Mouse (Mus musculus): ENCODE measurements at regions not wholly inside any gene's neighbourhood (a gene's known extent, or its start where the extent isn't known, plus 50 kb on each side); places are given as distances from the start of the nearest gene placed in this dataset.

DNA sequence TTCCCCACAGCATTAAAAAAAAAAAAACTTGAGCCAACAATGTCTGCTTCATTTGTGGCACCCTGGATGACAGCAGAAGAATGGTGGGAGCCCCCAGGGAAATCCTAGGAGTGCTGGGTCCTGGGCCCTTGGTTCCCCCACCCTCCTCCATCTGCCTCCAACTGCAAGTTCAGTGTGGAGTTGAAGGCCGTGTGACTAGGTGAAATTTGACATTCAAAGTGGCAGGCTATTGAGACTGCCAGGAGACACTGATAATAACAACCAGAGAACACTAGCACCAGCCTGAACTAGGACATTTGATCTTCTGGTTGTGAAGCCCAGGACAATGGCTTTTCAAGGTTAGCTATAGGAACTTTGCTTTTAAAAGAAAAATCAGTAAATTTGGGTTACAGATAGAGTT is 74.0 kb downstream of the Adamts15 start:
- no peak for DNase-seq (ENCODE audit: low read depth, low spot score)

DNA sequence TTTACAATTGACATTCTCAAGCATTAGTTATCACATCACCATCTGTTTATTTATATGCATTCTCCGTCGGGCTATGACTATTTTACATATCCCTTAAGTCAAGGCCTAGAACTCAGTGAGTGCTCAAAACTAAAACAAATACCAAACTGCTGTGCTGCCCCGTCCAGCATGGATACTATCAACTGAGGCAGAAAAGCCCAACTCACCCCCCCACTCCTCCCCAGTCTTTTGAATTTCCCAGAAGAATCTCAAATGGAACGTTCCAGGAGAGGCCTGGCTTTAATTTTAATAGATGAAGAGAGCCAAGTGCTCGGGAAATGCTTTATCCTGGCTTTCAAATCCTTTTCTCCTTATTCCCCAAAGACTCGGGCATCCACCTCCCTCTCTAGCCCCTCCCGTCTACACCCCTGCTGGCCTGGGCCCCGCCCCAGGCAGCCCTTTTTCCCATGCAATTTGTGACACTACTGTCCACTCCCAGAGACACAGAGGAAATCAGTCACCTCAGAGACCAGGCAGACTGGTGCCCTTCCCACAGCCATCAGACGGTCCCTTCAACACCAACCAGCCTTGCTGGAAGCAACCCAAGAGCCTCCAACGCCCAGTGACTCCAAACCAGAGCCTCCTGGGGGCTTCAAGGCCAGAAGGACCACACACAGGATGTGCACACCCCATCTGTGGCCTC is 76.5 kb downstream of the Adamts15 start:
- no peak for DNase-seq (ENCODE audit: low read depth, low spot score)

DNA sequence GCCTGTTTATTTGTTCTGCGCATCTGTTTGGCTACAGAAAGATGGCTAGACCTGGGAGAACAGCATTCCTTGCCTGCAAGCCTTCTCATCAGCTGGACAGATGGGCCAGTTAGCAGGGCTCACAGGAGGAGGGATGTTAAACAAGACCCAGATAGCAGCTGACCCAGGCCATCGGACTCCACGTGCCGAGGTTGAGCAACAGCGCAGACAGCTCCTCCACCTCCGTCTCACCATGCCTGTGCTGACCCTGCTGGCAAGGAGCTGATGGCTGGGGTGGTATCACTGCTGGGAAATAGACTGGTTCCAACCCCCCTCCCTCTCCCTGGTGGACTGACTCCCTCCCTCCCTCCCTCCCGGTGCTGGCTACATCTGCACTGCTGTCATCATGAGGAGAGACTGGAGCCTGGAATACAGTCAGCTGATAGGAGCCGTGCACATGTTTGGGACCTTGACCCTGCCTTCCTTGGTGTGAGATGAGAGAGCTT is 78.1 kb downstream of the Adamts15 start:
- no peak for DNase-seq (ENCODE audit: low read depth, low spot score)

DNA sequence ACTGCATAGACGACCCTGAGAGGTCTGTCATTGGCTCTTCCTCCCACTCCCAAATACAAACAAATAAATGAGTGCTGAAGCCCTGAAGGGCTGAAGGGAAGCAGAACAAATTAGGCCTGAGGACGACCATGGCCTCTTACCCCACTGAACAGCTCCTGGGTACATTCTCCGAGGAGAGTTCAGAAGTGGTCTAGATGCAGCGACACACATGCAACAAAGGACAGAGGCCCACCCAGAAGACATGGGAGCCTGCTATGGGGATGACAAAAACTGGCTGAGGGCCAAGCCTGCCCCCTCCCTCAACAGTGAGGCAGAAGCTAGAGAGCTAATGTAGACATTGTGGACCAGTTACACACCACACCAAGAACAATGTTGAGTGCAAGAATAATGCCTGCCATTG is 87.3 kb downstream of the Adamts15 start:
- DNase-seq (ENCODE audit: low read depth, low spot score) = no peak

DNA sequence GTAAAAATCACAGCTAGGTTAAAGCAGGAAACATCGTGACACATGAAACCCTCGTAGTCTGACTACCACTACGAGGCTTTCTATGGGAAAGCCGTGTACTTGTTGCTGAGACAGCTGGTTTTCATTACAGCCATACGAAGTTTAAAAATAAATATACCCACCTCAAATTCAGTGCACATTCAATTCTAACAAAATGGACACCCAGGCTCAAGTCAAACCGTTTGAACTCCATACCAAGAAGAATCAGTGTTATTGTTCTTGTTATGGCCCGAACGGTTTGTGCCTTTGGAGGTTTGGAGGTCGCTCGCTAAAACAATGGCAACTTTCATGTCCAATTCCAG is 87.7 kb downstream of the Adamts15 start:
- DNase-seq (ENCODE audit: low read depth, low spot score) = no peak

DNA sequence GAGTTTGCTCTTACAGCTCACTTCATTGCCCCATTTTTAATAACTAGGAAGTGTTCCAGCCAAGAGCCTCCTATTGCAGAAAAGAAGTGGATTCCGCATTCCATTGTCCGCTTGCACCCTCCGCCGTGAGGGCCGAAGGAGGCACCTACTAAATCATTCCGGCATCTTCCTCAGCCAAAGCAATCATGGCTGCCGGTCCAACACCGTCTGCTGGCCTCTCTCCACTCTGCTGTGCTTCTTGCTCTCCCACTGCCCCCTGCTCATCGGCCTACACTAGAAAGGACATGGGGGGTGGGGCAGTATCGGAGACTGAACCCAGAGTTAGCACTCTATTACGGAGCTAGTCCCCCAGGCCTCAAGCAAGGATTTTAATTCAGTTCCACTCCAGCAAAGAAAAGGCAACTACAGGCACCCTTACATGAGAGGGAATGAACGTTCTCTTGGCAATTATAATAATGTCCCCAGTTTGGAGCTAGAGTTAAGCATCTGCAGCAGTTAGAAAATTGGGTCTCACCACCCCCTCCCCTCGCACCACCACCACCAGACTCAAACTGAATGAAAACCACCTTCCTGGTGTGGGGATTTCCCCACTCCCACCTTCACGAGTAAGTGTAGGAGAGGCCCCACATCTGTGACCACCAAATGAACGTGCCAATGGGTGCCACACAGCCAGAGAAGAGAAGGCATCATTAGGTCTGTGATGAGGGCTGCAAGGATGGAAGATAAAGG is 88.3 kb downstream of the Adamts15 start:
- DNase-seq (ENCODE audit: low read depth, low spot score) = no peak

DNA sequence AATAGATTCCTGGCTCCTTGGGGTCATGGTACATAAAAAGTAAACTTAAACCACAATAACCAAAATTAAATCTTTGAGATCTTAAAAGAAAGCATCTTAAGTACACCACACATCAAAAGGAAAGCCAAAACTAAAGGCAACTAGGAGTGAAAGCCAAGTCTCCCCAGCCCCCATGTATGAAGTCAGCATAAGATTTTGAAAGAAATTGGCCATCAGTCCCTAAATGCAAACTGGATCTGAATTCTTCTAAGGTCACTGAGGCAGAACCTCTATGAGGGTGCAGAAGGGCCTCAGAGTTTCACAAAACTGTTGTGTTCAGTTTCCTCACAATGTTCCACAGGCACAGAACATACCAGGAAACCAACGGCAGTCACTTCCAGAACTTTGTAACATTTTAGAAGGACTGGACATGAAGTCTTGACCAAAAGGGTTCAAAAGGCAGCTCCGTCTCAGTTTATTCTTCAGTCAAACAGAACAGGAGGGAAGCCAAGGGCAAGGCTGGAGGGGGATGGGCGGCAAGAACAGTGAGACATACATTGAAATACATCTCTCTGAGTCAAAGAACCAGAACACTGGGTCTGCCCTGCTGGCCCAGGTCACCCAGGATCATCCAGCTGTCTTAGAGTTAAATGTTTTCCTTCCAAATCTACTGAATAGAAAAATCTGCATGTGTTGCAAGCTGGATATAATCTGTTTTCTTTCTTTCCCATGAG is 92.9 kb downstream of the Adamts15 start:
- DNase-seq (ENCODE audit: low read depth, low spot score) = no peak

DNA sequence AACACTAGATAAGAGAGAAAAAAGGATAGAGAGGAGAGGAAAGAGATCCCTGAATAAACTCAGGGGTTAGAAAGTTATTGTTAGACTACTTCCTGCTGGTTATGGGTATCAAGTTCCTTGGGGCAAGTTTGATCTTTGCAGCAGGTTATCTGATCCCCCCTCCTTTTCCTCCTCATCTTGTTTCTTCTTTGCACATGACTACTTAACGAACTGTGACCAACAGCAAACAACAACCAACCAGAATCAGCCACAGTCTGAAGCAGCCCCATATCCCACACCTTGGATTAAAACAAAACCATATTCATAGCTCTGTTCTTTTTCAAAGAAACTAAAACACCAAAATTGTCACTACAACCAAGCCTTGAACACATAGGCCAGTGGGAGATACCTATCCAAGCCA is 94.5 kb downstream of the Adamts15 start:
- no peak for DNase-seq (ENCODE audit: low read depth, low spot score)

DNA sequence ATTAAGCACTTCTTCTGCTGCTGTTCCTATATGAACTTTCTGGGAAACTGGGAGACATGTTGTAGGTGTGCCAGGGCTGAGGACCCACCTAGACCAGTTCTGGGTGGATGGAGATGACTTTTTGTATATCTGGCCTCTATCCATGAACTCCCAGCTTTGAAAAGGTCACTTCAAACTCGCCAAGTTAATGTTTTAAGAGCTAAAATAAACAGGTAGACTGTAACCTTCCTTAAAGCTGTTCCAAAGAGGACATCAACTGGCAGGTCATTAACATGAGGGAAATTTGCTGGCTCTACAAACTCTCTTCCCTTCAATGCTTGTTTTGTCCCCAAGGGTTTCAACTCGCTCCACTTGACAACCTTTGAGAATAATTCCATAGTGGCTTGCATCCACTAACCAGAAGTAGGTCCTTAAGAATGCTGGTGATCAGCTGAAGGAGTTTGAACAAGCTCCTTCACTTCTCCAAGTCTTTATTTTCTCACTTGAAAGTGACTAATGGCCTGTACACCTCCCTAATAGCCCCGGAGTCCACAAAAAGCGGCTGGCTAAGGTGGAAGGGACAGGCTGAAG is 98.1 kb downstream of the Adamts15 start:
- DNase-seq (ENCODE audit: low read depth, low spot score) = no peak

DNA sequence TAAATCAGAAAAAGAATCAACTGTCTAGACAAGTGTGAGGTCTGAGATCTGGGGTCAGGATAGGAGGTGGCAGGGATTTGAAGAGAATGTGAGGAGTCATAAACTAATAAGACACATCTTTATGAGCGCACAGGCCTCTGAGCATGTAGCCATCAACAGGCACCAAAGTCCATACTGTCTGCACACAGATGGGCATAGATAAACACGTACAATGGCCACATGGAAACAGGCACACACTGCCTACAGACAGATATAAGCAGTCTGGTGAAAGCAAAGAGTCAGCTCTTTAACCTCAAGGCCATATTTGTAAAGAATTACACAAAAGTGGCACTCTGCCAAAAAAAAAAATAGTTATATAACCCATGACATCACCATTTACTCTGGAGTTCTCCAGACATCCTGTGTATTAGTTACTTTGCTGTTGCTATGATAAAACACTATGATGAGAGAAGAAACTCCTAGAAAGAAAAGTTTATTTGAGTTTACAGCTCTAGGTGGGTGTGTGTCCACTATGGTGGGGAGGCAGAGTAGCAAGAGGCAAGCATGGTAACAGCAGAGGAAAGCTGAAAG is 101.4 kb downstream of the Adamts15 start:
- DNase-seq (ENCODE audit: low read depth, low spot score) = no peak

DNA sequence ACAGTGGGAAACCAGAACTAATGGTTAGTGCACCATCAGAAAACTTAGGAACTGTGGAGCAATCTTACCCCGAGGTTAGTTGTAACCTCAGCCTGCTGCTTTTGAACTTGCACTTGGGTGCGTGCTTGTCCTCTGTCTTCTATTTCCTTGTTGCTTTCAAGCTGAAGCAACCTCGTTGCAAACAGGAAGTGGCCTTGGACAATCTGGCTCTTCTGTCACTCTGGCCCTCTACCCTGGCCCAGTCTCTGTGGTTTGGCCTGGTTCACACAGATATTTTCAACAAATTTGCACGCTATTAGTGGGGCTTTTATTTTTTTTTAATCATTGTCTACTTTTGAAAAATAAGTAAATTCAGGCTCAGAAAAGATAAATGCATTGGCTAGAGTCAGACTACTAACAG is 109.0 kb downstream of the Adamts15 start:
- DNase-seq (ENCODE audit: low read depth, low spot score) = no peak

DNA sequence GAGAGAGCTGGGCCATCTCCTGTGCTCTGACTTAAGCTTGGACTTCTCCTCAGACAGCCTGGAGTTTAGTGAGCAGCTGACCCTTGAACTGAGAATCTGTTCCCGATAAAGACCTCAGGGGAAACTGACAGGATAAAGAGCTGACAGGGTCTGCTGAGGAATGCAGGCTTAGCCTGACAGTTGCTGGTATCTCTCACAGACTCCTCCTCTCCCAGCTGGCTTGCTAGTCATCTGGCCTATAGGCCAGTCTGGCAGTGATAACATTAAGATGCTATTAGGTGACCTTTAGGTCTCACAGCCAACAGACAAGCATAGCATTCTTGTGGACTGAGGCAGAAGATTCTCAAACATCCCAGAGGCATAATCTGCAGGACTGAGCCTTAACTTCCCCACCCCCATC is 111.4 kb downstream of the Adamts15 start:
- DNase-seq (ENCODE audit: low read depth, low spot score) = no peak

DNA sequence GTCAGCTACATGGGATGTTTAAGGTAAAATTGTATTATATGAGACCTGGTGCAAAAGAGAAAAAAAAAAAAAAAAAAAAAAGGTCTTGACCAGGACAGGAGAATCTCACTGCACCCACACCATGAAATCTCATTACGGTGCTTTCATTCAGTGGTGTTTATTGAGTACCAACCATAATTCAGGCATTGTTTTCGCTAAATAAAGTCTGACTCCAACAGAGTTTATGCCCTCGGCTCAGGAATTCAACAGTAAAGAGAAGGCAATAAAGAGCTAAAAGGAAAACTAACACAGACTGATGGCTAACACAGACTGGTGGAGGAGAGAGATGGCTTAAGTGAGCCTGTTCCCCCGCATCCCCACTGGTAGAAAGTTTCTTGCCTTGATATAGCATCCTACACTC is 112.0 kb downstream of the Adamts15 start:
- DNase-seq (ENCODE audit: low read depth, low spot score) = no peak

DNA sequence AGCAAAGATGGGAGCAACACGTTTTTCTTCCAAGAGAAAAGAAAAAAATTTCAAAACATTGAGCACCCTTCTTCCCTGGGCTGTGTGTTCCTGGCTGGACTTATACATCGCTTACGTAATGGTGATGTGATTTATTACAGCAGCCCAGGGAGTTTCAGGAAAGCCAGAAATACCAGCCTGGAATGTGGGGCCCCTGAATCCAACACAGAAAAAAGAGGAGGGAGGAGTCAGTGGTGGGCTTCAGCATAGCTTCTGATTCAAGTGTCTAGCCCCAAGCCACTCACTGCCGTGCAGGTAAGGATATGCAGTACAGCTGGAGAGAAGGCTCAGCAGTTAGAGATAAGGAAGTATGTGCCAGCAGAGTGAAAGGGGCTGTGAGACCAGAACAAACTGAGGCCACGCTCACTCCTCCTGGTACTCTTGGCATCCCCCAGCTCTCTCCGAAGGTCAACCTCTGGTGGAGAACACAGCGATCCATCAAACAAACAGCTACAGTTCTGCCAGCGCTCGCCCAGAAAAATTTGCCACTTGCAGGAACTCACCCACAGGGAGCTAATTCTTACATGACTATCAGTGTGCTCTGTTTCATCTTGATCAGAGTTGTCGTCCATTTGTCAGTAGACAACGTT is 113.3 kb downstream of the Adamts15 start:
- DNase-seq (ENCODE audit: low read depth, low spot score) = no peak

DNA sequence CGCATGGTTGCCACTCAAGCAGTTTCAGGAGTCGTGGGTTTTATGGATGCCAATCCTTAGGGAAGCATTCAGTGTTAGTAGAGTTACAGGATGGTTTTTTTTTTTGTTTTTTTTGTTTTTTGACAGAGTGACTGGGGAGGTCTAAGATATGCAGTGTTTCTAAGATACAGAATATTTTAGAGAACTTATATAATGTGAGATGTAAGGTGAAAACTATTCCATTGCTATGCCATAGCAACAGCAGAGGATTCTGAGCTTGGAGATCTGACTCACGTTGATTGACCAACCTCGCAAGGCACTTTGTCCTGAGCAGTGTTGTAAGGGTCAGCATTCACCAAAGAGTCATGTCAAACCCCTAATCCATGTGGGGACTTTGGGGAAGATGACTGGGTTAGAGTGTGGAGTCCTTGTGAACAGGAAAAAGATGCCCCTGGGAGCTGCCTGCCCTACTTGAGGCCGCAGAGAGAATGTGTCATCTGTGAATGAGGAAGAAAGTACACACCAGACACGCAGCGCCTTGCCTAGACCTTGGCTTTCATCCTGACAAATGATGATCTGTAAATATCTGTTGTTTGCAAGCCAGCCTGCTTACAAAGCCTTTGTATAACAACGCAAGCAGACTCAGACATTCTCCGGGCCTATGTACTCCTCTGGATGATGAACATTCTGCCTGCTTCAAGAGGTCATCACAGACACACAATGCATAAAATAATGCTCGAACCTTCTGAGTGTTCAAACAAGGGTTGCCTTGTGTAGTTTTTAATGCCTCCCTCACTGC is 118.3 kb downstream of the Adamts15 start:
- DNase-seq (ENCODE audit: low read depth, low spot score) = no peak

DNA sequence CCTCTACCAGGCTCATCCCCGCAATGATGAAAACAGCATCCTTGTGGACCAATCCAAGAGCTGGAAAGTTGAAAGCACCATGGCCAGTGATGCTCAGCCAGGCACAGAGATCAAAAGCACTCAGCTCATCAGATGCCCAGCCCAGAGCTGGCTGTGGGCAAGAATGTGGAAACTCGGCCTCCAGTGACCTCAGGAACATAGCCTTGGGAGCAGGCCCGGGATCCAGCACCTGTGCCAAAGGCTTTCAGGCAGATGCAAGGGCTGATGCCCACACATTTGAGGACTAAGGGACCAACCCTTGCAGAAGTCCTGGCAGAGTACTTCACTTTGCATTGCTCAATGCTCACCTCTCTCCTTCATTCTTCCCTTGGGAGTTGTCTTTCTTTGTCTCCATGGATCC is 119.4 kb downstream of the Adamts15 start:
- no peak for DNase-seq (ENCODE audit: low read depth, low spot score)

DNA sequence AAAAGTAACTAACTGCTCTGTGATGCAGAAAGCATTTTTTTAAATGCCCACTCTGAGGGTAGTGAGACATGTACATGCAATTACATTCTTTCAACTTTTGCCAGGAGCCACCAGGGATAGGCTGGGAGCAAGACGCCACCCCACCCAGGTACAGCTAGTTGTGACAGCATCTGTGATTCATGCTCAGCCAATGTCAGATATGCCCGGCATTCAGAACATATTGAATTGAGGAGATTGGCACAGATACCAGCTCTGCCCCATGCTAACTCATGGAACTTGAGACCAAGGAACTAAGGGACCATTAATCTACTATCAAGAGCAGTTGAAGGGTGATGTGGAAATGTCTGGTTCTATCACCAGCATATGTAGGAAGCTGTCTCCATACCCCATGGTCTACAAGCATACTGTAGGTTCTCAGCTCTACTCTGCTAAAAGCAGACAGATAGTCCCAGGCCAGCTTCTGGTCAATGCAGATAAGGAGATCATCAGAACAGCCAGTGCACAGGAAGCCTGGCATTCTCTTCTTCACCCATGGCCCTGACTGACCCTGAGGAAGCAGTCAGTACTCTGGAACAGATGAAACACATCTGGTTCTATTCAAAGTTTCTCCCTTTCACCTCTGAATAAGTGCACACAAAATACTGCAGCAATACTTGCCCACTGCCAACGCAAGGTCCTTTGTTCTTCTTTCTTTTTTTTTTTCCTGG is 127.4 kb downstream of the Adamts15 start:
- DNase-seq (ENCODE audit: low read depth, low spot score) = no peak

DNA sequence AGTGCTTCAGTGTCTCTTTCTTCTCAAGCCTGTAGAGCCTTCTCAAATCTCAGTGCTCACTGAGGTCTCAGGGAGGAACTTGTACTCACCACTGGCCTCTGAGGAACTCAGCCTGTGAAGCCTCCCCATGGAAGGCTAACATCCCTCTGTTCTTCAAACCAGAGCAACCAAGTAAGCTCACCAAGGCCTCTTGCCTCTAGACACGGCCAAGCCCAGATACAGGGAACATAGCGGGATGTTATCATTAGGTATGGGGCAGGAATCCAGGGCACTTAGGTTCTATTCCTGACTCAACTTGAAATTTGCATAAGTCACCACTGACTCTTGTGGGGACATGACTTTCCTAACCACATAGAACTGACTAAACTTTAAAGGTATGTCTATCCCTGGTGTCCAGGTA is 141.0 kb downstream of the Adamts15 start:
- DNase-seq (ENCODE audit: low read depth, low spot score) = no peak

DNA sequence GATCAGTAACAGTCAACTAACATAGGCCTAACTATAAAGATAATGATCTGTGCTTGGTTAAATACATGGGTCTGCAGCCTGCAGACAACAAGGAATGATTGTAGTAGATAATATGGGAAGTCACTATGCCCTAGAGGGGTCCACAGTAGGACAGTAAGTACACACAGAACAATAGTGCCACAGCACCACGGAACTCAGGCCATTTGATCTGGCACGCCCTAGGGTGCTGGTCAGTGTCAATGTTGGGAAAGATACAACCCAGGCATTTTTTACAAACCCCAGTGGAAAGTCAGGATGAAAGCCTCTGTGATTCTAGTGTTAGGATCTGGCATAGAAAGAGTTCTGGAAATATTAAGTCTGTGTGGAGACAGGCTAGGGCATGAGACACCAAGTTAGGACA is 144.4 kb downstream of the Adamts15 start:
- DNase-seq (ENCODE audit: low read depth, low spot score) = no peak

DNA sequence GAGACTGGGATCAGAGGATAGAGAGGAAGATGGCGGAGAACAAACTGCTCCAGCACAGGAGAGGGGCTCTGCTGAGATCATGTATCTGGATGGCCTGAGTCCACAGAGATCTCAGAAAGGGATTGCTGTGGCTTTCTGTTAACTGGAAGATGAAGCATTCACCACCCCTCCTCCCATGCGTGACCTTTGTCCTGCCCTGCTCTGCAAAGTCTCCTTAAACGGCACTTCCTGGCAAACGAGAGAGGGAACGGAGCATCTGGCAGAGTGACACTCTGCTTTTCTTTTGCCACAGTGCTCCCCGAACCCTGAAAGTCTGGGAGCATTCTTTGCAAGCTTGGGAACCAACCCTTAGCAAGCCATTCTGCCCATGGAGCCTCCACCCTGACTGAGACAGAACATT is 147.1 kb downstream of the Adamts15 start:
- no peak for DNase-seq (ENCODE audit: low read depth, low spot score)

Data from ES-CJ7 (cell line).